Mouse (Mus musculus): ENCODE measurements around the gene Cdc42bpa. TPM values are rescaled to one million over a fixed set of nuclear protein-coding genes. Genes with fewer than 3 reads are reported as not detected.

The Cdc42bpa gene
- 15.2 and 19.7 TPM in 2 replicates for polyA plus RNA-seq (2014; fragmentation: Nextera tagmentation; extraction: Ambion mirVana)

DNA sequence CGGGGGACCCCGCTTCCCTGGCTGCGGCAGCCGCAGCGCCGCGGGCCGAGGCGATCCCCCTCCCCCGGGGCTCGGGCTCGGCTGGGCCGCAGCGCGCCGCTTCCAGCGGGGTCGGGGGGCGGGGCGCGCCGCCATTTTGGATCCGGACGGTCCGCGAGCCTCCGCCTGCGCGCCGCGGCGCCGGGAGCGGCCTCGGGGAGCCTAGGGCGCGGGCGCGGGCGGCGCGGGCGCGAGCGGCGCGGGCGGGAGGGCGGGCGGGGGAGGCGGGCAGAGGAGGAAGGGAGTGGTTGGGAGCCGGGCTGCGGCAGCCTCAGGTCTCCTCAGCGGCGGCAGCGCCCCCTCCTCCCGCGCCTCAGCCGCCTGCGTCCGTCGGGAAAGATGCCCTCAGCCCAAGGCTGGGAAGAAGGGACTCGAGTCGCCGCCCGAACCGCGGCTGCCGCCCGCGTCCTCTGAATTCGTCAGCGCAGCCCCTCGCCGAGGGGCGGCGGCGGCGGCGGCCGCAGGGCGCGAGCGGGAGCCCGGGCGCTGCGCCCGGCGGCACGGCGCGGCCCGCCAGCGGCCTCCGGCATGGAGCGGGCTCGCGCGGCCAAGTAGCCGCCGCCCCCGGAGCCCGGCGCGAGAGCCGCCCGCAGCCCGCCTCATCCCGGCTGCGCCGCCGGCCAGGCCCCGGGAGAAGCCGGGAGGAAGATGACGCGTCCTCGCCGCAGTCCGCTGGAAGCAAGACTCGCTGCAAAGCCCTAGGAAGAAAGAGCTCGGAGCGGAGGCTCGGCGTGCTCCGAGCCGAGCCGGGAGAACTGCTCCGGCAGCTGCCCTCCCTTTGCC lies at the start of gene Cdc42bpa:
Gene Cdc42bpa (plus strand): TSS at position 752 of the 822 bp plus-strand sequence.
- peak within 1 kb of the TSS; percentile 82 for H3K4me2 ChIP-seq (replicated peaks; ENCODE audit: low read depth, low read length)
- under 1% methylated on average over 58 of the region's 128 CpGs for WGBS
- peak within 1 kb of the TSS; percentile 95 for H3K9ac ChIP-seq (ENCODE audit: low read depth, low read length)
- peak within 1 kb of the TSS; percentile 93 for H3K27ac ChIP-seq (ENCODE audit: low read depth, low read length)
- H3K27me3 ChIP-seq (ENCODE audit: control insufficient read depth, insufficient read depth, low read length): no peaks in the 10 kb centered on the region
- H3K4me1 ChIP-seq (ENCODE audit: control insufficient read depth, insufficient read depth, low read length): peaks cover 15% of the 10 kb centered on the region
- H3K4me3 ChIP-seq (ENCODE audit: low read length): peak within 1 kb of the TSS; percentile 85
- H3K36me3 ChIP-seq (ENCODE audit: control insufficient read depth, insufficient read depth, low read length): no peaks in the 10 kb centered on the region
- H3K9me3 ChIP-seq (ENCODE audit: control insufficient read depth, low read length): no peaks in the 10 kb centered on the region
- ATAC-seq (ENCODE audit: low FRiP score, low TSS enrichment): peak; percentile 94

DNA sequence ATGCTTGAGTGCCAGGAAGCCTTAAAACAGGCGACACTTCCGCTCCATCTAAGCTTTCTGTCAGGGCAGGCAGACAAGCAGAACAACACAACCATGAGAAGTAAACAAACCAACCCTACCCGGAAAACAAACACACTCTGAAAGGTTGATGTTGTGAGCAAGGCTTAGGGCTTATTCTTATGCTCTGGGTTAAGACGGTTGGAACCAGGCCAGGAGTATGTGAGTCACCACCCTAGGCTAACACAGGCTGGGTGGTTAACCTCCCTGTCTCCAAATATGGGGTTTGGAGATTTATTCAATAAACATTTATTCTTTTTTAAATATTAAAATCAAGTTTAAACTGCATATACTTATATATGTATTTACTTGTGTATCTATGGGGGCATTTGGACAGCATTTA lies 46.8 kb upstream of the Cdc42bpa start:
- Histone ChIP-seq H3K9me3 (ENCODE audit: control insufficient read depth, low read length) (no peaks in the 10 kb centered on the region), H3K4me2 (replicated peaks; ENCODE audit: low read depth, low read length) (no peak overlapping the region), H3K27me3 (ENCODE audit: control insufficient read depth, insufficient read depth, low read length) (no peaks in the 10 kb centered on the region), H3K4me1 (ENCODE audit: control insufficient read depth, insufficient read depth, low read length) (peaks cover 6% of the 10 kb centered on the region; the same call in 1 of the 2 replicates), H3K36me3 (ENCODE audit: control insufficient read depth, insufficient read depth, low read length) (no peaks in the 10 kb centered on the region), H3K4me3 (ENCODE audit: low read length) (no peak overlapping the region), H3K27ac (ENCODE audit: low read depth, low read length) (no peak overlapping the region), H3K9ac (ENCODE audit: low read depth, low read length) (no peak overlapping the region)
- no peak for ATAC-seq (ENCODE audit: low FRiP score, low TSS enrichment)
- 82% methylated on average over 4 of the region's 4 CpGs for WGBS

DNA sequence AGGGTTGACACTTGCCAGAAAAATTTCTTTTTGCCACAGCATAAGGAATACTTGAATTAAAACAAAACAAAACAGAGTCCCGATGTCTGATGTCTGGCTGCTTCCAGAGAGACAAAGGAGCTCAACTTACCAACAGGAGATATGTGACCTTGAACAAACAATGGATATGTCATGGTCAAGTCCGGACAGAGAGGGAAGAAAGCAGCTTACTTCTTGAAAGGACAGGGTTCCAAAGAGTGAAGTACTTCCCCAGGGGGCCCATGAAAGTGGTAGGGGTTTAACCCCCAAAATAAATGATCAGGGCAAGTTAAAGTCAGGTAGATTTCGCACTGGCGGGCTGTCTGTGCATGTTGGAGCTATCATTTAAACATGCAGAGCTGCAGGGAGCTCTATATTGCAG lies 43.2 kb upstream of the Cdc42bpa start:
- Histone ChIP-seq H3K27me3 (ENCODE audit: control insufficient read depth, insufficient read depth, low read length) (no peaks in the 10 kb centered on the region), H3K36me3 (ENCODE audit: control insufficient read depth, insufficient read depth, low read length) (no peaks in the 10 kb centered on the region), H3K4me1 (ENCODE audit: control insufficient read depth, insufficient read depth, low read length) (peaks cover 6% of the 10 kb centered on the region; the same call in 1 of the 2 replicates), H3K9me3 (ENCODE audit: control insufficient read depth, low read length) (no peaks in the 10 kb centered on the region), H3K4me3 (ENCODE audit: low read length) (no peak overlapping the region), H3K27ac (ENCODE audit: low read depth, low read length) (no peak overlapping the region), H3K4me2 (replicated peaks; ENCODE audit: low read depth, low read length) (no peak overlapping the region), H3K9ac (ENCODE audit: low read depth, low read length) (no peak overlapping the region)
- 41% methylated on average over 4 of the region's 4 CpGs for WGBS
- peak; percentile 39; the same call in 1 of the 2 replicates for ATAC-seq (ENCODE audit: low FRiP score, low TSS enrichment)

DNA sequence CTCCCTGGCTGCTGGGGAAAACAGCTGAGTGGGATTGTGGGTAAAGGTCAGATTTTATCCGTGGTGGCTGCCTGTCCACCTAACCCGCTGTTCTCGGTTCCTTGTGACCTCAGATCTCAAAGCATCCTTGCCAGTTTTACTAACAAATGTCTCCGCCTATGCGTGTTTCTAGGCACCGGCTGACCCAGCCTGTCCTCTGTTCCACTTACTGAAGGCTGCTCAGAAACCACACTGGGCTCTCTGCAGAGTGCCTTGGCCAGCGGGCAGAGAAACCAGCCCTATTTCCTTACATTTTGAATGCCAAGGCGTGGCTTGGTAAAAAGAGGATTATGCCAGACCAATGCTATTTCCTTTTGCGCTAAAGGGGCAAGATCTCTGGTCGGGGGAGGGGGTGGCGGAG lies 42.8 kb upstream of the Cdc42bpa start:
- Histone ChIP-seq H3K4me3 (ENCODE audit: low read length) (no peak overlapping the region), H3K9ac (ENCODE audit: low read depth, low read length) (no peak overlapping the region), H3K4me2 (replicated peaks; ENCODE audit: low read depth, low read length) (no peak overlapping the region), H3K36me3 (ENCODE audit: control insufficient read depth, insufficient read depth, low read length) (no peaks in the 10 kb centered on the region), H3K4me1 (ENCODE audit: control insufficient read depth, insufficient read depth, low read length) (peaks cover 6% of the 10 kb centered on the region; the same call in 1 of the 2 replicates), H3K9me3 (ENCODE audit: control insufficient read depth, low read length) (no peaks in the 10 kb centered on the region), H3K27me3 (ENCODE audit: control insufficient read depth, insufficient read depth, low read length) (no peaks in the 10 kb centered on the region), H3K27ac (ENCODE audit: low read depth, low read length) (no peak overlapping the region)
- 63% methylated on average over 11 of the region's 11 CpGs for WGBS
- ATAC-seq (ENCODE audit: low FRiP score, low TSS enrichment): no peak

DNA sequence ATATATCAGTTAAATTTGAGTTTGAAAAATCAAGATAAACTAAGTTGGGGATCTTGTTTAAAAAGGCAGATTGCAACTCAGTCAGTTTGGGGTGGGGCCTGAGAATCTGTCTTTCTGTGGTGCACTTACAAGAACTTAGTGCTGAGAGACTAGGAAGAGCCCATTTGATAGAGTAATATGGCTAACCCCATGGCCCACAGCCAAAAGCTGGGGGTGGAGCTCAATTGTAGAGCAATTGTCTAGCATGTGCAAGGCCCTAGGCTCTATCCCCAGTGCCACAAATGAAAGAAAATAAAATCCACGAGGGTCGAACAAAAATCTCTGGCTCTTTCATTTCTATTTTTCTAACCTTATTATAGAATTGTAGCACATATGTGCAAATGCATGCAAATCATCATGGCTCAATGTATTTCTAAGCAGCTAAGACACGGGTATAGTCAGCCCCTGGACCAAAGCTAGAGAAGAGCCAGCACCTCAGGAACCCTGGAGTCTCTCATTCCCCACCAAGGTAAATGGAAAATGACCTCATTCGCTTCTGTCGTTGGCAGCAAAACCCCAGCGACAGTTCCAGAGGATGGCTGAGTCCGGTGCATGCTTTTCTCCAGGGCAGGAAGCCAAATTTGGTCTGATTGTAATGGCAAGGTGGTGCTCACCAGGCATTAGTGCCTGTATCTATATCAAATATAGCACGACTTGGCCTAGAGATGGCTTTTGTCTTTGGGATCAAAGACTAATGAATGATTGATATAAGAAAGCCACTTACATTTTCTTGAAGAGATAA lies 40.4 kb upstream of the Cdc42bpa start:
- peaks cover 6% of the 10 kb centered on the region; the same call in 1 of the 2 replicates for H3K4me1 ChIP-seq (ENCODE audit: control insufficient read depth, insufficient read depth, low read length)
- no peaks in the 10 kb centered on the region for H3K36me3 ChIP-seq (ENCODE audit: control insufficient read depth, insufficient read depth, low read length)
- H3K9me3 ChIP-seq (ENCODE audit: control insufficient read depth, low read length): no peaks in the 10 kb centered on the region
- H3K4me2 ChIP-seq (replicated peaks; ENCODE audit: low read depth, low read length): no peak overlapping the region
- no peak overlapping the region for H3K9ac ChIP-seq (ENCODE audit: low read depth, low read length)
- H3K27ac ChIP-seq (ENCODE audit: low read depth, low read length): no peak overlapping the region
- no peak overlapping the region for H3K4me3 ChIP-seq (ENCODE audit: low read length)
- ATAC-seq (ENCODE audit: low FRiP score, low TSS enrichment): no peak
- WGBS: 86% methylated on average over 8 of the region's 8 CpGs
- H3K27me3 ChIP-seq (ENCODE audit: control insufficient read depth, insufficient read depth, low read length): no peaks in the 10 kb centered on the region

DNA sequence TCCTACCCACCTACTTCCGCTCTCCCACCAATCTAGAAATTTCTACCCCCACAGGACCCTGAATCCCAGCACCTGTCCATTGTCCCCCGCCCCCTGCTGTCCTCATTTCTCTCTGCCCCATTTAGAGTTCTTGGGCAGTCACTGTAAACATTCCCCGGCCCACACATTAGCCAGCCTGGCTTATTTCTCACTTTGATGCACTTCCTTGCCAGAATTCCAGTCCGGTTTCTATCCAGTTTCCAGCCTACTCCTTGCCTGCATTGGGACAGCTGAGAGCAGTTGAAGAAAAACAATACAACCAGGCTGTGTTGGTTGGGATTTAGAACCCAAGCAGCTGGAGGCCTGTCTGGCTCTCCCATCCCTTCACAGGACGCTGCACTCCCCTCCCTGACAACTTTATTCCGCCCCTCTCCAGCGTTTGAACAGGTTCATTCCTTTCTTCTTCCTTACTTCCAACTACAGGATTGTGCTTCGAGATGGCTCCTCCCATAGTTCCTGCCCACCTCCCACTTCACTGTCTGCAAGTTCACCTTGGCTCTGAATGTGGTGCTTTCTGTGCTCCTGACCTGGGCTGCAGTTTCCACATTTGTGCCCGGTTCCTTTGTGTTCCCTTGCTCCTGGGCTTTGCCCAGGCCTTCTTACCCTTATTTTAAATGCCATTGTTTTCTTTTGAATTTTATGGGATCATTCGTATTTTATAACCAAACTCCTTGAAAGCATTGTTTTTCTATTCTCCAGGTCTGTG lies 36.4 kb upstream of the Cdc42bpa start:
- ATAC-seq (ENCODE audit: low FRiP score, low TSS enrichment): no peak
- Histone ChIP-seq H3K4me1 (ENCODE audit: control insufficient read depth, insufficient read depth, low read length) (no peaks in the 10 kb centered on the region), H3K27ac (ENCODE audit: low read depth, low read length) (0 out of 2 replicates have a peak overlapping the region, but pooled peaks have one; percentile 7), H3K4me2 (replicated peaks; ENCODE audit: low read depth, low read length) (no peak overlapping the region), H3K4me3 (ENCODE audit: low read length) (no peak overlapping the region), H3K27me3 (ENCODE audit: control insufficient read depth, insufficient read depth, low read length) (no peaks in the 10 kb centered on the region), H3K9me3 (ENCODE audit: control insufficient read depth, low read length) (no peaks in the 10 kb centered on the region), H3K9ac (ENCODE audit: low read depth, low read length) (no peak overlapping the region), H3K36me3 (ENCODE audit: control insufficient read depth, insufficient read depth, low read length) (no peaks in the 10 kb centered on the region)
- WGBS: 60% methylated on average over 10 of the region's 10 CpGs

DNA sequence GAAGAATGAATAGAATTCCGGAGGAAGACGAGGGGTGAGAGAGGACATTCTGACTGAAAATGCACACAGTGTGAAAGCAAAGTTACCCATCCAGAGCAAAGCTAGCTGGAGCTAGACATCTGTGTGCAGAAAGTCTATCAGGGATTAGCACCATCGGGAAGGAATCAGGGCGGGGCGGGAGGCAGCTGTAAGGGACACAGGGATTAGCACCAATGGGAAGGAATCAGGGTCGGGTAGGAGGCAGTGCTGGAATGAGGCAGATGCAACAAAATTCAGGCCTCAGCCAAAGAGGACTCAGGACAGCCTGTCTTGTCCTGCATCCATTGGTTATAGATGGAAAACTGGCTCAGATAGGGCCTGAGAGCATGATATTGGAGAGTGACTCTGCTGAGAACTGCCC lies 34.0 kb upstream of the Cdc42bpa start:
- no peak for ATAC-seq (ENCODE audit: low FRiP score, low TSS enrichment)
- H3K9me3 ChIP-seq (ENCODE audit: control insufficient read depth, low read length): no peaks in the 10 kb centered on the region
- H3K4me2 ChIP-seq (replicated peaks; ENCODE audit: low read depth, low read length): no peak overlapping the region
- no peak overlapping the region for H3K27ac ChIP-seq (ENCODE audit: low read depth, low read length)
- no peaks in the 10 kb centered on the region for H3K36me3 ChIP-seq (ENCODE audit: control insufficient read depth, insufficient read depth, low read length)
- no peaks in the 10 kb centered on the region for H3K27me3 ChIP-seq (ENCODE audit: control insufficient read depth, insufficient read depth, low read length)
- H3K4me3 ChIP-seq (ENCODE audit: low read length): no peak overlapping the region
- 83% methylated on average over 6 of the region's 6 CpGs for WGBS
- H3K4me1 ChIP-seq (ENCODE audit: control insufficient read depth, insufficient read depth, low read length): no peaks in the 10 kb centered on the region
- no peak overlapping the region for H3K9ac ChIP-seq (ENCODE audit: low read depth, low read length)

DNA sequence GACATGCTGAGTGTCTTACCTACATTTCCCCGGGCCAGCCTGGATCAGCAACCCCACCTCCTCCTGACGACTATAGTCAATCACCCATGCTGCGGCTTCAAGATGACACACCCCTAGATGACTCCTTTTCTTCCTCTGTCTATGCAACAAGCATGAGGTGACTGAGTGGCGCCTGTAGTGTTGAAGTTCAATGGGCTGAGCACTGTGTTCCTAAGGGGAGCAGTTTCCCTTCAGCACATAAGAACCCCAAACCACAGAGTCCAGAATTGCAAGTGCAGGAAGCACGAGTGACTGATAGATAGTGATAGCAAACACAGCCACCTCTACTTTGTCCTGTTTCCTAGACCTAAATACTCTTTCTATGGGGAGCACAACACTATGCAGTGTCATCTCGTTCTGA lies 33.2 kb upstream of the Cdc42bpa start:
- 85% methylated on average over 6 of the region's 6 CpGs for WGBS
- no peaks in the 10 kb centered on the region for H3K36me3 ChIP-seq (ENCODE audit: control insufficient read depth, insufficient read depth, low read length)
- H3K27ac ChIP-seq (ENCODE audit: low read depth, low read length): no peak overlapping the region
- H3K4me3 ChIP-seq (ENCODE audit: low read length): no peak overlapping the region
- ATAC-seq (ENCODE audit: low FRiP score, low TSS enrichment): no peak
- H3K27me3 ChIP-seq (ENCODE audit: control insufficient read depth, insufficient read depth, low read length): no peaks in the 10 kb centered on the region
- H3K9ac ChIP-seq (ENCODE audit: low read depth, low read length): no peak overlapping the region
- no peak overlapping the region for H3K4me2 ChIP-seq (replicated peaks; ENCODE audit: low read depth, low read length)
- H3K9me3 ChIP-seq (ENCODE audit: control insufficient read depth, low read length): no peaks in the 10 kb centered on the region
- no peaks in the 10 kb centered on the region for H3K4me1 ChIP-seq (ENCODE audit: control insufficient read depth, insufficient read depth, low read length)
